Mouse (Mus musculus): Measurements from ENCODE around the gene Ptpro.
"Not testable (repeated sequence)": the region's sequence is repeated elsewhere in the genome, so short reads cannot be mapped to it uniquely, and the experiment has no call there.

Ptpro gene

DNA sequence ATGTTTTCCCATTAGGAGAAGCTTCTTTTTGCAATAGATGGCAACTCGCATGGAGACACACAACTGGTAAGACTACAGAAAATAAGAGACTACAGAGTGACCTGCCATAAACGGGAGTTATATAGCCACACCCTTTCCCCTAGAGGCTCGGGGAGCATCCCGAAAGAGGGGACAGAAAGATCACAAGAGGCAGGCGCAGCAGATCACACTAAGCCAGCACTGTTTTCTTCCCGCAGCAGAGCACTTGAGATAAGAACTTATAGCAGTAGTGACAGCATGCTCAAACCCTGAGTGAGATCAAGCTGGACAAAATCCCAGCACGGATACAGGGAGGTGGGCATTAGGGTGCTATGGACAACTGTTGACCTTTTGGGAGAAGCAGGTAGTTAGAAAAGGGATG, 203.9 kb downstream of the Ptpro start:
- no peak for DNase-seq (ENCODE audit: low spot score)

DNA sequence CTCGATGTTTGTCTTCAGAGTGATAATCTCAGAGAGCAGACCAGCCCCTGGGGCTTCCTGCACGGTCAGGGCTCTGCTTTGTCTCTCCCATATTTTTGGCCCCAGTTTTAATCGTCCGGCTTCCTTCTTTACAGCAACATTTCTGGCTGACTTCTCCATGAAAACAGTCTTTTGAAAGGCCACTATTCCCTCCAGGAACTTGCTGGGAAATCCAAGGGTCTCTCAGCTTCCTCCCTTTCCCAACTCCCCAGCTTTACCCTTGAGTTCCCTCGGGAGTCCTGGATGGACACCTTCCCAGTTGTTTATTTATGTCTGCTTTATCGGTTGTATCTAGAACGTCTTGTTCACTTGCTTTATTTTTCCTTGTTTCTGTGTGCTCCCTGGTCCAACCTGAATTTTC, 205.1 kb downstream of the Ptpro start:
- peak; percentile 31 for DNase-seq (ENCODE audit: low spot score)

DNA sequence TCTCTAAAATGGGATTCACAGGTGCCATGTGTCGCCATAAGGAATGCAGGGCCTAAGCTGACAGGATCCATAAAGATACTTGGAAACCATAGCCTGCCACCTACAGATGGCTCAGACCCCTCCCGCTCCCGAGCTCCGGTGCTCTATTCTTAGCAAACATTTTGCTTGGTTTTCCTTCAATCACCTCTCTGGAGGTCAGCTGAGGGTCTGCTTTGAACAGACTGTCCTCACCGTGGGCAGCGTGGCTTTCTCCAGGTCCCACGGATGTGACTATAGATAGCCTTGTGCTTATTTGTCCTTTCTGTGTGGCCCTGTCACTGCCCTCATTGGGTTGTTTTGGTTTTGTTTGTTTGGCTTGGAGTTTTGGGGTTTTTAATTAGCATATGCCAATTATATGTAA, 206.0 kb downstream of the Ptpro start:
- no peak for DNase-seq (ENCODE audit: low spot score)

GRCm38 (mm10) chr6:137463771-137464170, 211.7 kb downstream of the Ptpro start:
- no peak for DNase-seq (ENCODE audit: low spot score)

DNA sequence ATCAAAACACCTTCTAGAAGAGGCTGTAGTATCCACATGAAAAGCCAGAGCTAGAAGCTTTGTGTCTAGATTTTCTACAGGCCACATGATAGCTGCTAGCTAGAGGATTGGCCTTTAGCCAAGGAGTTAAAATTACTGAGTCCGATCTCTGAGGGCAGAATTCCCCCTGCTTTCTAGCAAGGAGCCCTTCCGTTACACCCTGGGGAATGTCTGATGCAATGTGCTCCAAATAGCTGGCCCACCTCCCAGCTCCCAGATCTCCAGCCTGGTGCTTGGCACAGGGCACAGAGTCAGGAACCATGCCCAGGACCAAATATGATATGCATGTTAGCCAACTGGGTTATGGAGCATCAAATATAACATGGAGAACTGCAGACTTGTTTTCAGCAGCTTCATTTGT, 213.1 kb downstream of the Ptpro start:
- peak; percentile 50 for DNase-seq (ENCODE audit: low spot score)

GRCm38 (mm10) chr6:137466256-137466655, 214.1 kb downstream of the Ptpro start:
- DNase-seq (ENCODE audit: low spot score), result no peak

- no peak for DNase-seq (ENCODE audit: low spot score)
Observed at GRCm38 (mm10) chr6:137467696-137468095, 215.6 kb downstream of the Ptpro start.

- no peak for DNase-seq (ENCODE audit: low spot score)
Observed at GRCm38 (mm10) chr6:137469541-137469940, 217.4 kb downstream of the Ptpro start.

DNA sequence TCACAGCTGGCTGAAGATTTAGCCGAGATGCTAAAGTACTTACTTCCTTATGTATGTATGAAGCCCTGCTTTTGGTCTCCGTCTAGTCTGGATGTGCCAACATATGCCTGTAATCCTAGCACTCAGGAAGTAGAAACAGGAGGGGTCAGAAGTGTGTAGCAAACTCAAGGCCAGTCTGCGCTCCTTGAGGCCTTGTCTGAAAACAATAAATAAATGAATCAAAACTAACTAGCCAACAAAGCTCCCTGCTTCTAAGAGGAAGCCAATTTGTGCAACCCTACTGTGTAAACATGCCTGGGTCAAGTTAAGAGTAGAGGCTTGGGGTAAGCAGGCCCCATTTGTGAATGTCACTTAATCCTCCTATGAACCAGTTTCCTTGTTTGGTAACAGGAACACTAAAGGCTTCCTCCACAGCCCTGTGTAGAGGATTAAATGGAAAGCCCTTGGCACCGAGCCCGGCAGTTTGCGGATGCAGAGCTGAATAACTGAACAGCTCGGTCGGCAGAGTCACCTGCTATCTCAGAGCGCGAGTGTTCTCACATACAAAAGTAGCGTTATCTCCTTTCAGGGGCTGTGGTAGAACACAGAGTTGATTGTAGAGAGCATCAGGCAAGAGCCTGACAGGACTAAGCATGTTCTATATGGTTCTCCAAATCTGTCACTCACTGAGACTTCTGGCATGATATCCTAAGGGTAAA, 218.9 kb downstream of the Ptpro start:
- DNase-seq (ENCODE audit: low spot score), result peak; percentile 81

DNA sequence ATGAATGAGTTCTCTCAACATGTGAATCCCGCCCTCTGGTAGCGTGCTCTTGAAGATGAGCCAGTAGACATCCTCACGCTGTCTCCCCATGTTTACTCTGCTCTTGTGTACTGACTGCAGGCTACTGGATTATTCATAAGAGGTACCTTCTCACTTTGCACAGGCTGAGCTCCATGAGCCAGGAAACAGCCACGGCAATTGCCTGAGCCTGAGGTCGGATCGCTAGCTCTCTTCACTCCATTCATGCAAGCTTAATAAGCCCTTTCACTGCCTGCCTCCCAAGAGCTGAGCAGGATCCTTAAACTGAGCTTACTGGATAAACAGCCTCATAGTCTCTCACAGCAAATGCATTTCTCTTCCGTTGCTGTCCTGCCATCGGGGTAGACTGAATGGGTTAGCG, 220.0 kb downstream of the Ptpro start:
- no peak for DNase-seq (ENCODE audit: low spot score)

GRCm38 (mm10) chr6:137473433-137473832, 221.3 kb downstream of the Ptpro start:
- DNase-seq (ENCODE audit: low spot score), result no peak

DNA sequence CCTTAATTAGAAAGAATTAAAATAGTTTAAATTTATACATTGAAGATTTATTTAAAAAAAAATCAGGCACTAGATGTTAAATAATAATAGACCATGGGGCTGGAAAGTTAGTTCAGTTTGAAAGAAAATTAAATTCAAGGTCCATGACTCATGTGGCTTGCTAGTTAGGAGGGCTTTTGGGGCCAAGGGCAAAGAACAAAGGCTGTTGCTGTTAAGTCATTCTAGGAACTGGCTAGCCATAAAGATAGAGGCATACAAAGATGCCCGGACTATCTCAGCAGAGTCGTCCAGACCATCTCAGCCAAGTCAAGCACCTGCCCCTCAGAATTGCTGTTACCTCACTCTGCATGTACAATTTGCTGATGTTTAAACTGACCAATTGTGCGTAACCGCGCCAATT, 223.6 kb downstream of the Ptpro start:
- DNase-seq (ENCODE audit: low spot score), result not testable (repeated sequence)

DNA sequence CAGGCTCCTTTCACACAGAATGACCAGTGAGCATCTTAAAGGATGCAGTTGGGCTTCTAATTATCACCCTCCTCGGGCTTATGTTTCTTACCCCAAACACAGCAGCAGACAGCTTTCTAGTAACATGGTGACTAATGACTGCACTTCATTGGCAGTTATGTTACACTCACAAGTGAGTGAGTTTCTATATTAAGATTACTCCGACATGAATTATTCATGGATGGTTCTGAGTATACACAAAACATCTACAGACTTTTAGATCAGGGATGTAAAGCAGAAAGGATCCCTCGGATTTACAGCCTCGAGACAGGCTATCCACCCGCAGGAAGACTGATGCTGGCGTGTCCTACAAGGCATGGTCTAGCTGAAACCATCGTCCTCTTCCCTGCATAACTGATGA, 230.8 kb downstream of the Ptpro start:
- no peak for DNase-seq (ENCODE audit: low spot score)

- DNase-seq (ENCODE audit: low spot score), result peak; percentile 18
Observed at GRCm38 (mm10) chr6:137487443-137487842, 235.3 kb downstream of the Ptpro start.

- no peak for DNase-seq (ENCODE audit: low spot score)
Observed at GRCm38 (mm10) chr6:137490115-137490514, 238.0 kb downstream of the Ptpro start.

- no peak for DNase-seq (ENCODE audit: low spot score)
Observed at GRCm38 (mm10) chr6:137491659-137492058, 239.5 kb downstream of the Ptpro start.

GRCm38 (mm10) chr6:137492582-137492981, 240.5 kb downstream of the Ptpro start:
- DNase-seq (ENCODE audit: low spot score), result no peak

GRCm38 (mm10) chr6:137493211-137494135, 241.4 kb downstream of the Ptpro start:
- no peak for DNase-seq (ENCODE audit: low spot score)

DNA sequence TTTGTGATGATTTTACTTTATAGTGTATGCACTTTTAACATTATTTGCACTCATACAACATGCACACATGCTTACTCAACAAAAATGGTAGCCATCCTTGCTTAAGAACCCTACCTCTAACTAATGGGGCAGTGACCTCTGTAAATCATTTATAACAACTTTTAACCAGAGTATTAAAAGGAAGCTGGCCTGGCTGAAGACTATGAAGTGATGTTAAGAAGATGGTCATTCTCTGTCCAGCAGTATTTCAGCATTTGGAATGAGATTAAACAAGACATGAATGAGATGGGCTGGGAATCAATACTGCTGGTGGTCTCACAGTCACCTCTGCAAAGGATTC, 242.0 kb downstream of the Ptpro start:
- DNase-seq (ENCODE audit: low spot score), result no peak

GRCm38 (mm10) chr6:137494801-137495200, 242.7 kb downstream of the Ptpro start:
- DNase-seq (ENCODE audit: low spot score), result no peak

DNA sequence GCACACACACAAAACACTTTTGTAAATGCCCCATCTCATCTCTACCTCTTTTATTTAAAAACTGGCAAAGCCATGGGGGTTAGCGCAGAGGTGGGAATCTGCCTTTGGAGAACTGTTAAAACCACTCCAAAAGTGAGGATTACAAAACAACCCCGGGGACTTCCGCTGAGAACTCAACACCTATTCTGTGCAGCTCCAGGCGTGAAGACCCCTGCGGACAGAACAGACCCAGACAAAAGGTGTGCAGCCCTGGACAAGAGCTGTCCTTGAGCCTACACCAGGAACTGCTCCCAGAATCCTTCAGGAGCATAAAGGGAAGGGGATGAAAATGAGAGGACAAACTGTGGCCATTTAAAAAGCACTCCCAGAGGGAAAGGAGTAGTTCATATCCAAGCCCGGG, 243.1 kb downstream of the Ptpro start:
- DNase-seq (ENCODE audit: low spot score), result no peak

DNA sequence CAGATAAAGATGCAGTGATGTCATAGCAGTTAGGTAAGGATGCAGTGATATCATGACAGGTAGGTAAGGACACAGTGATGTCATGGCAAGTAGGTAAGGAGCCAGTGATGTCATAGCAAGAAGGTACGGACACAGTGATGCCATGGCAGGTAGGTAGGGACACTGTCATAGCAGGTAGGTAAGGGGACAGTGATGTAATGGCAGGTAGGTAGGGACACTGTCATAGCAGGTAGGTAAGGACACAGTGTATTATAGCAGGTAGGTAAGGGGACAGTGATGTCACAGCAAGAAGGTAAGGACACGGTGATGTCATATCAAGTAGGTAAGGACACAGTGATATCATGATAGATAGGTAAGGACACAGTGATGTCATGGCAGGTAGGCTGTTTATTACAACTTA, 244.4 kb downstream of the Ptpro start:
- DNase-seq (ENCODE audit: low spot score), result no peak

DNA sequence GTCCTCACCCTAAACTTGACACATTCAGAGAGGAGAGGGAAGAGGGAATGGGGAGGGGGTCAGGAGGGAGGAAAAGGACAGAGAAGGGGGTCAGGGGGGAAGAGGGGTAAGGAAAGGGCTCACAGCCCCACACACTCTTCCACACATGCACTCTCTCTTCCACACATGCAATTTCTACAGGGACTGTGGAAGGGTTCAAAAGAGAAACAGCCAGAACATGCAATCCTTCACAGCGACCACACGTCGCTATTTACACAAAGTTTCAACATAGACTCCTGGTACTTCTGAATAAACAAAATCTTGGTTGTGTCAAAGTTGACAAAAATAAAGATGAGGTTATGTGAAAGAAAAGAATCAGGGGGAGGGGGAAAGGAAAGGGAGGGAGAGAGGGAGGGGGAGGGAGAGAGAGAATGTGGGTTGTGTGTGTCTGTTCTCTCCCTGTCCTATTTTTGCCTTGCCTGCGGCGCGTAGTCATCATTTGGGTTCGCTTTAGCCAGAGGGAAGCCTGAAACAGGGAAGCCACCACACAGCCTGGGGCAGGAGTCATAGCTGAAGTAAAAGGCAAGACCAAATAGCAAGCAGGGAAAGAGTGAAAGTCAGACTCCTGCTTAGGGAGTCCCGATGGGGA, 245.2 kb downstream of the Ptpro start:
- no peak for DNase-seq (ENCODE audit: low spot score)

Data from ovary, postnatal 36 days (tissue).